Mouse (Mus musculus): ENCODE results near the gene Nkx2-5. TPM values are rescaled to one million over a fixed set of nuclear protein-coding genes. Genes with fewer than 3 reads are reported as not detected.

Gene Nkx2-5
- polyA plus RNA-seq, 1 experiment from 2014 or later = not detected

DNA sequence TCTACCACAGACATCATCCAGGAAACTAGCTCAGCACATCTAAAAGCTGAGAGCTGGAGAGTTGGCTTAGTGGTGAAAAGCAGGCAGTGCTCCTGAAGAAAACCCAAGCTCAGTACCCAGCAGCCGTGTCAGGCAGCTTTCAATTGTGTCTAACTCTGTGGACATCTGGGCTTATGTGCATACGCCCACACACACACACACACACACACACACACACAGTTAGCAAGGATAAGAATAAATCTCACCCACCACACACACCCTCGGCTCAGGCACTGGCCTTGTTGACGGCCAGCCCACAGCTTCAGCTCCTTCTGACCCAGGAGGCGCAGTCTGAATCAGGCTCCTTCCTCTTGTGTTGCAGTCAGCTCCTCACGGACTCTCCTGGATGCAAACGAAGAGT, 53.2 kb downstream of the Nkx2-5 start:
- Histone ChIP-seq H3K4me1 (no peaks in the 10 kb centered on the region), H3K27me3 (no peaks in the 10 kb centered on the region), H3K4me2 (replicated peaks) (no peak overlapping the region), H3K9ac (replicated peaks) (no peak overlapping the region), H3K27ac (replicated peaks) (no peak overlapping the region), H3K9me3 (no peaks in the 10 kb centered on the region), H3K36me3 (peaks cover 63% of the 10 kb centered on the region), H3K4me3 (no peak overlapping the region)
- no peak for ATAC-seq (ENCODE audit: low FRiP score, low read depth)
- WGBS = 95% methylated on average over 7 of the region's 7 CpGs

DNA sequence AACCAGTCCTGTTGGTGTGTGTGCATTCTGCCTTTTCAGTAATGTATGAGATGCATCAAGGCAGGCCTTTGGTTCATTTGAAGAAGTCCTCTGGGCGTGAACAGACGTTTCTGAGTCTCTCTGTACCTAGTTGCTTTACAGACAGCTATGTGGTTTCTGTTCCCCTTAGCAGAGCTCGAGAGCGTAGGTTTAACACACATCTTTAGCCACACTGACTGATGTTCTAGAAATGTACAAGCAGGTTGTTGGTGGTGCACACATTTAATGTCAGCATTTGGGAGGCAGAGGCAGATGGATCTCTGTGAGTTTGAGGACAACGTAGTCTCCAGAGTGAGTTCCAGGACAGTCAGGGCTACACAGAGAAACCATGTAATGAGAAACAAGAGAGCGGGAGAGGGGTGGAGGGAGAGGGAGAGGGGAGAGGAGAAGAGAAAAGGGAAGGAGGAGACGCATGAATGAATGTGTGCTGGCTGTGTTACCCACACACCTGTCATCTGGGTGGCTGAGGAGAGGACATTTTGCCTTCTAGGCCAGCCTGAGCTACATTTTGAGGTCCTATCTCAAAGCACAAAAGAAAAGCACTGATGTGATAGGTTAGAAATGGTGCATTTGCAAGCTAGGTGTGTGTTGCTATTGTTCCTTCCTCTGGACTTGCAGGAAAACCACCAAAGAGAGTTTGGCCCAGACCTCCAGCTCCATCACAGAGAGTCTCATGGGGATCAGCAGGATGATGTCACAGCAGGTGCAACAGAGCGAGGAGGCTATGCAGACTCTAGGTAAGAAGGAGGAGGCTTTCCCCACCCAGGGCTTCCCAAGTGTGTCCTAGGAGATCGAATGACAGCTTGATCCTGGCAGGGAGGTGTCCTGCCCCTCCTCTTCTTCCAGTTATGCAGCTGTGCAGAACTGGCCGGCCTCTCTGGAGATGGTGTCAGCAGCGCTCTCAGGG, 54.3 kb downstream of the Nkx2-5 start:
- Histone ChIP-seq H3K36me3 (peaks cover 69% of the 10 kb centered on the region), H3K27me3 (no peaks in the 10 kb centered on the region), H3K27ac (replicated peaks) (no peak overlapping the region), H3K4me1 (no peaks in the 10 kb centered on the region), H3K4me2 (replicated peaks) (no peak overlapping the region), H3K4me3 (no peak overlapping the region), H3K9me3 (no peaks in the 10 kb centered on the region), H3K9ac (replicated peaks) (no peak overlapping the region)
- ATAC-seq (ENCODE audit: low FRiP score, low read depth) = no peak
- 92% methylated on average over 11 of the region's 11 CpGs for WGBS

DNA sequence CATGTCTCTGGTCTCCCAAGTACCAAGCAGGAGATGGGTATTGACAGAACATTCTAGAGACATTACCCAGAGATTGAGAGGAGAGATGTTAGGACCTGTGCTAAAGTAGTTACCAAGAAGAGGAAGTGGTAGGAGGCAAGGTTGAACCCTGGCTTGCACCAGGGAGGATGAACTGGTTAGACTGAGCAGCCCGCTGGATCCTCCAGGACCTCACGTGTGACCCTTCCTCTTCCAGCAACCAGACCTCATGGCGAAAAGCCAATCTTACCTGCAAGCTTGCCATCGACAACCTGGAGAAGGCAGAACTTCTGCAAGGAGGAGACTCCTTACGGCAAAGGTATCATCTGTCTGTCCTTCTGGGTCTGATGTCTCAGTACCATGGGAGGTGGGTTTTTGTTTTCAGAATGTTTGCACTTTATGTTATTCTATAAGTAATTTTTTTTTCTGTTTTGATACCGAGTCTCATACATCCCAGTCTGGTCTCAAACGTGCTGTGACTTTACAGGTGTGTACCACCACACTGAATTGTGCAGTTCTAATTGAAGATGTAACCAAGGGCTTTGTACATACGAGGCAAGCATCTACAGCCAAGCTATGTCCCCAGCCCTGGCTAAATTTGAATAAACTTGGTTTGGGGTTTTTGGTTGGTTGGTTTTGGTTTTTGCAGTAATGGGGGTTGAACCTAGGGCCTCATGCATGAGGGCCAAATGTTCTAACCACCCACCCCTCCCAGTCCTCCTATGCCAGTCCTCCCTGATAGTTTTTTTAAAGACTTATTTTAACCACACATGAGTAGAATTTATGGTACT, 55.1 kb downstream of the Nkx2-5 start:
- Histone ChIP-seq H3K4me2 (replicated peaks) (no peak overlapping the region), H3K9me3 (no peaks in the 10 kb centered on the region), H3K4me1 (no peaks in the 10 kb centered on the region), H3K27ac (replicated peaks) (no peak overlapping the region), H3K4me3 (no peak overlapping the region), H3K27me3 (no peaks in the 10 kb centered on the region), H3K36me3 (peaks cover 78% of the 10 kb centered on the region), H3K9ac (replicated peaks) (no peak overlapping the region)
- ATAC-seq (ENCODE audit: low FRiP score, low read depth) = no peak
- WGBS = 90% methylated on average over 8 of the region's 8 CpGs

DNA sequence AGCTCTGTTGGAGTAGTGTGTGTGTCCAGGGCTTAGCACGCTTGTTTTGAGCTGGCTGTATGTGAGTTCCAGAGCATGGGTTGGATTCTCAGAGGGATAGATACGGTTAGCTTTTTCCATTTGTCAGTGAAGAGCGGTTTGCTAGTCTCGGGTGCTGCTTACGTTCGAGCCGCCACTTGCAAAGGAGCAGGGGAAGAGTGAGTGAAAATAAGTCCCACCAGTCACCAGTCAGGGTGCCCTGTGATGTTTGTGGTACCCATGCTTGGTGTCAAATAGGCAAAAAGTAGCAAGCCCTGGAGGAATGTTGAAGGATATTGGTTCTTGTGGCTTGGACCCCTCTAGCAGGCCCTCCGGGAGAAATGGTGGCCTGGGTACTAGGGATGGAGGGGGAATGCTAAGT, 55.8 kb downstream of the Nkx2-5 start:
- WGBS = 95% methylated on average over 8 of the region's 8 CpGs
- no peak for ATAC-seq (ENCODE audit: low FRiP score, low read depth)
- no peaks in the 10 kb centered on the region for H3K9me3 ChIP-seq
- no peak overlapping the region for H3K27ac ChIP-seq (replicated peaks)
- no peaks in the 10 kb centered on the region for H3K27me3 ChIP-seq
- no peak overlapping the region for H3K4me2 ChIP-seq (replicated peaks)
- peaks cover 85% of the 10 kb centered on the region for H3K36me3 ChIP-seq
- no peak overlapping the region for H3K9ac ChIP-seq (replicated peaks)
- no peak overlapping the region for H3K4me3 ChIP-seq
- H3K4me1 ChIP-seq = no peaks in the 10 kb centered on the region

Other genes starting within 250 kb of the Nkx2-5 start
- 88.3 and 92.2 TPM in 2 replicates for gene Atp6v0e, start 181.8 kb downstream of the Nkx2-5 start, polyA plus RNA-seq (2016; fragmentation: Nextera tagmentation; extraction: Ambion mirVana)
- 7.3 and 11.4 TPM in 2 replicates for gene Crebrf, start 129.4 kb downstream of the Nkx2-5 start, polyA plus RNA-seq (2016; fragmentation: Nextera tagmentation; extraction: Ambion mirVana)
- 44.7 and 53.6 TPM in 2 replicates for gene Bnip1, start 63.9 kb downstream of the Nkx2-5 start, polyA plus RNA-seq (2016; fragmentation: Nextera tagmentation; extraction: Ambion mirVana)
- gene Kifc5b, start 72.1 kb upstream of the Nkx2-5 start, polyA plus RNA-seq (2016; fragmentation: Nextera tagmentation; extraction: Ambion mirVana) = 6.3 and 9.1 TPM in 2 replicates
- 11.6 and 11.9 TPM in 2 replicates for gene Phf1, start 88.0 kb upstream of the Nkx2-5 start, polyA plus RNA-seq (2016; fragmentation: Nextera tagmentation; extraction: Ambion mirVana)
- 156 and 159 TPM in 2 replicates for gene Cuta, start 94.6 kb upstream of the Nkx2-5 start, polyA plus RNA-seq (2016; fragmentation: Nextera tagmentation; extraction: Ambion mirVana)
- 3.3 and 3.6 TPM in 2 replicates for gene Syngap1, start 96.2 kb upstream of the Nkx2-5 start, polyA plus RNA-seq (2016; fragmentation: Nextera tagmentation; extraction: Ambion mirVana)
- gene Zbtb9, start 128.2 kb upstream of the Nkx2-5 start, polyA plus RNA-seq (2016; fragmentation: Nextera tagmentation; extraction: Ambion mirVana) = 18.5 and 19.9 TPM in 2 replicates
- gene Bak1, start 184.0 kb upstream of the Nkx2-5 start, polyA plus RNA-seq (2016; fragmentation: Nextera tagmentation; extraction: Ambion mirVana) = 3.4 and 3.5 TPM in 2 replicates
- 1.4 and 2.2 TPM in 2 replicates for gene Itpr3, start 212.3 kb upstream of the Nkx2-5 start, polyA plus RNA-seq (2016; fragmentation: Nextera tagmentation; extraction: Ambion mirVana)